Mouse (Mus musculus) MEL (cell line): ENCODE measurements around the gene Adgrg7. TPM values are rescaled to one million over a fixed set of nuclear protein-coding genes. Genes with fewer than 3 reads are reported as not detected.

Source experiments
- DNase-seq: peaks from one replicate; pipeline ENCODE4 v3.0.0; 2011; ENCODE audit warnings: low read depth, low spot score
- H3K27ac ChIP-seq: 2 replicates; pipeline ENCODE4 v1.5.1; 2012; ENCODE audit warnings: low read depth, mild to moderate bottlenecking, control low read depth, low read length, moderate library complexity; ENCODE audit not compliant: control insufficient read depth
- H3K27me3 ChIP-seq, 2 experiments: fragments of 150-350 bp in 1 of 2; sonication (generic) in 1 of 2; 2 replicates each; pipeline ENCODE4 v1.6.1; 2012; ENCODE audit warnings: low read length in 2 of 2, mild to moderate bottlenecking in 2 of 2, improper control_type of control experiment in 1 of 2, moderate library complexity in 1 of 2; ENCODE audit not compliant: insufficient read depth in 2 of 2, control insufficient read depth in 1 of 2
- H3K36me3 ChIP-seq, 2 experiments: 2 replicates each; pipeline ENCODE4 v1.6.1; 2012 to 2014; ENCODE audit warnings: low read length in 2 of 2, improper control_type of control experiment in 1 of 2, inconsistent platforms in 1 of 2, mild to moderate bottlenecking in 1 of 2; ENCODE audit not compliant: insufficient read depth in 2 of 2, control insufficient read depth in 1 of 2
- H3K4me1 ChIP-seq, 2 experiments: fragments of 150-350 bp in 1 of 2; sonication (generic) in 1 of 2; 2 replicates each; pipeline ENCODE4 v1.6.1; 2012; ENCODE audit warnings: low read length in 2 of 2, improper control_type of control experiment in 1 of 2, mild to moderate bottlenecking in 1 of 2; ENCODE audit not compliant: insufficient read depth in 2 of 2, control insufficient read depth in 1 of 2
- H3K4me3 ChIP-seq, 2 experiments: fragments of 150-350 bp in 1 of 2; sonication (generic) in 1 of 2; 2 replicates each; pipeline ENCODE4 v1.5.1; 2012; ENCODE audit warnings: low read depth in 2 of 2, low read length in 2 of 2, mild to moderate bottlenecking in 2 of 2, moderate library complexity in 2 of 2, control low read depth in 1 of 2, improper control_type of control experiment in 1 of 2; ENCODE audit not compliant: control insufficient read depth in 1 of 2, insufficient read depth in 1 of 2
- H3K79me2 ChIP-seq: 2 replicates; pipeline ENCODE4 v1.6.1; 2012; ENCODE audit warnings: mild to moderate bottlenecking, low read length, moderate library complexity; ENCODE audit not compliant: control insufficient read depth, poor library complexity, insufficient read depth
- H3K9ac ChIP-seq: 2 replicates; pipeline ENCODE4 v1.6.1; 2012; ENCODE audit warnings: low read depth, mild to moderate bottlenecking, control low read depth, low read length, moderate library complexity; ENCODE audit not compliant: control insufficient read depth, poor library complexity, severe bottlenecking
- H3K9me3 ChIP-seq: fragments of 150-350 bp; sonication (generic); replicated peaks from 2 replicates; pipeline ENCODE4 v1.6.1; 2012; ENCODE audit warnings: mild to moderate bottlenecking, low read length, improper control_type of control experiment, moderate library complexity; ENCODE audit not compliant: insufficient read depth
- BHLHE40 ChIP-seq: IDR thresholded peaks from 2 replicates; pipeline ENCODE4 v1.6.1; 2012; ENCODE audit warnings: low read depth, mild to moderate bottlenecking, inconsistent platforms, low read length, improper control_type of control experiment, borderline replicate concordance
- CHD1 ChIP-seq: IDR thresholded peaks from 2 replicates; pipeline ENCODE4 v1.6.1; 2012; ENCODE audit warnings: low read depth, mild to moderate bottlenecking, inconsistent platforms, low read length, improper control_type of control experiment
- CHD2 ChIP-seq: IDR thresholded peaks from 2 replicates; pipeline ENCODE4 v1.6.1; 2011; ENCODE audit warnings: low read length, improper control_type of control experiment
- ELF1 ChIP-seq: IDR thresholded peaks from 2 replicates; pipeline ENCODE4 v1.6.1; 2014; ENCODE audit warnings: low read depth, mild to moderate bottlenecking, inconsistent platforms, low read length, improper control_type of control experiment, moderate library complexity
- EP300 ChIP-seq, 2 experiments: IDR thresholded peaks; 2 replicates each; pipeline ENCODE4 v1.6.1; 2011; ENCODE audit warnings: improper control_type of control experiment in 2 of 2, low read length in 2 of 2, low read depth in 1 of 2, mild to moderate bottlenecking in 1 of 2
- ETS1 ChIP-seq: IDR thresholded peaks from 2 replicates; pipeline ENCODE4 v1.6.1; 2012; ENCODE audit warnings: low read depth, mild to moderate bottlenecking, inconsistent platforms, low read length, improper control_type of control experiment, moderate library complexity
- GABPA ChIP-seq: IDR thresholded peaks from 2 replicates; pipeline ENCODE4 v1.6.1; 2012; ENCODE audit warnings: low read depth, mild to moderate bottlenecking, inconsistent platforms, low read length, improper control_type of control experiment, moderate library complexity
- MAFK ChIP-seq: IDR thresholded peaks from 2 replicates; pipeline ENCODE4 v1.6.1; 2011; ENCODE audit warnings: low read depth, mild to moderate bottlenecking, low read length, improper control_type of control experiment, borderline replicate concordance
- MAZ ChIP-seq: IDR thresholded peaks from 2 replicates; pipeline ENCODE4 v1.6.1; 2012; ENCODE audit warnings: low read depth, mild to moderate bottlenecking, inconsistent platforms, low read length, improper control_type of control experiment
- MYB ChIP-seq: IDR thresholded peaks from 2 replicates; pipeline ENCODE4 v1.6.1; 2011; ENCODE audit warnings: mild to moderate bottlenecking, low read depth, low read length, improper control_type of control experiment
- MYC ChIP-seq: IDR thresholded peaks from 2 replicates; pipeline ENCODE4 v1.6.1; 2011; ENCODE audit warnings: low read depth, mild to moderate bottlenecking, low read length, improper control_type of control experiment, moderate library complexity
- POLR2AphosphoS2 ChIP-seq: IDR thresholded peaks from 2 replicates; pipeline ENCODE4 v1.6.1; 2011; ENCODE audit warnings: low read length, improper control_type of control experiment
- POLR2AphosphoS5 ChIP-seq: IDR thresholded peaks from 2 replicates; pipeline ENCODE4 v1.6.1; 2012; ENCODE audit warnings: low read depth, borderline replicate concordance, mild to moderate bottlenecking, inconsistent platforms, low read length, moderate library complexity, mixed read lengths
- RAD21 ChIP-seq: IDR thresholded peaks from 2 replicates; pipeline ENCODE4 v1.6.1; 2011; ENCODE audit warnings: mild to moderate bottlenecking, low read depth, low read length, improper control_type of control experiment
- RCOR1 ChIP-seq: IDR thresholded peaks from 2 replicates; pipeline ENCODE4 v1.6.1; 2012; ENCODE audit warnings: low read depth, mild to moderate bottlenecking, inconsistent platforms, low read length, improper control_type of control experiment
- SIN3A ChIP-seq: IDR thresholded peaks from 2 replicates; pipeline ENCODE4 v1.6.1; 2012; ENCODE audit warnings: low read length, improper control_type of control experiment, inconsistent platforms
- SMC3 ChIP-seq: IDR thresholded peaks from 2 replicates; pipeline ENCODE4 v1.6.1; 2011; ENCODE audit warnings: low read depth, low read length, improper control_type of control experiment
- TCF12 ChIP-seq: IDR thresholded peaks from 2 replicates; pipeline ENCODE4 v1.6.1; 2014; ENCODE audit warnings: low read depth, mild to moderate bottlenecking, inconsistent platforms, low read length, improper control_type of control experiment, moderate library complexity
- USF2 ChIP-seq, 2 experiments: IDR thresholded peaks; 2 replicates each; pipeline ENCODE4 v1.6.1; 2011 to 2012; ENCODE audit warnings: improper control_type of control experiment in 2 of 2, low read length in 2 of 2, borderline replicate concordance in 1 of 2, inconsistent platforms in 1 of 2, low read depth in 1 of 2, mild to moderate bottlenecking in 1 of 2; ENCODE audit not compliant: insufficient read depth in 1 of 2
- ZKSCAN1 ChIP-seq: IDR thresholded peaks from 2 replicates; pipeline ENCODE4 v1.6.1; 2012; ENCODE audit warnings: low read depth, mild to moderate bottlenecking, inconsistent platforms, low read length, improper control_type of control experiment, moderate library complexity
- polyA plus RNA-seq, 2 experiments: library from polyadenylated mRNA; stranded (reverse) in 1 of 2; unstranded in 1 of 2; fragments of >175 nt in 1 of 2; fragments of >200 nt in 1 of 2; gene quantifications; 2 replicates each; pipeline versions ENCODE4 v1.2.1 to v1.2.4; 2012; ENCODE audit warnings: low replicate concordance in 2 of 2, low read depth in 1 of 2; ENCODE audit not compliant: insufficient read length in 2 of 2, insufficient read depth in 1 of 2, missing spikeins in 1 of 2
- total RNA-seq: library from RNA; depleted of rRNA; stranded (reverse); fragments of 300-350 nt; gene quantifications from 2 replicates; pipeline ENCODE4 v1.2.3, GENCODE M21; 2012

Adgrg7 gene
- total and polyA plus RNA-seq, 3 experiments = 40.5 to 45.4 TPM; not detected in 1

GRCm38 (mm10) chr16:56801370-56802109 lies 5.9 kb upstream of the Adgrg7 start (continued):
- TF ChIP-seq MAZ = 0 out of 2 replicates have a peak, but pooled peaks have one; percentile 45
- peak; percentile 85 for TF ChIP-seq RCOR1
- peak; percentile 65; the same call in 1 of the 2 replicates for TF ChIP-seq BHLHE40
- 0 out of 2 replicates have a peak, but pooled peaks have one; percentile 46 for TF ChIP-seq ZKSCAN1
- peak; percentile 94 for TF ChIP-seq TCF12

- TF ChIP-seq ELF1 (no peak), RCOR1 (no peak), POLR2AphosphoS2 (no peak), SIN3A (no peak), CHD2 (no peak), RAD21 (no peak), POLR2AphosphoS5 (no peak), CHD1 (no peak), MAFK (no peak), MYC (no peak), MYB (no peak), TCF12 (no peak), ETS1 (no peak), EP300 (IDR thresholded peaks at IDR 0.05; ENCODE audit: low read depth in 1 of 2, low read length in 2 of 2) (no peak), USF2 (IDR thresholded peaks at IDR 0.05; ENCODE audit: borderline replicate concordance in 1 of 2, insufficient read depth in 1 of 2, low read depth in 1 of 2, low read length in 2 of 2) (no peak), GABPA (no peak), SMC3 (no peak)
- TF ChIP-seq, all 39 proteins: peak for 0
- peak; percentile 72 for DNase-seq
- H3K4me1 ChIP-seq = peaks cover 13 to 34% of the 10 kb centered on the region in 2 experiments
Observed at GRCm38 (mm10) chr16:56800946-56801345, 5.3 kb upstream of the Adgrg7 start.

More at GRCm38 (mm10) chr16:56800946-56801345, 5.3 kb upstream of the Adgrg7 start:
- Histone ChIP-seq H3K9me3 (no peaks in the 10 kb centered on the region), H3K27me3 (no peaks in the 10 kb centered on the region; a peak in 1 of 4 replicates), H3K79me2 (no peaks in the 10 kb centered on the region), H3K9ac (peak overlapping the region; percentile 34), H3K4me3 (peak overlapping the region; percentile 1 to 21; a peak in 2 of 4 replicates), H3K27ac (peak overlapping the region; percentile 80), H3K36me3 (peaks cover 0 to 41% of the 10 kb centered on the region in 2 experiments; a peak in 2 of 4 replicates)
